ENCODE assay signal across 8 mouse cellular contexts in genomic region chr7:19075723-19076585, GRCm38 (mm10). TPM values are rescaled to one million over a fixed set of nuclear protein-coding genes. Genes with fewer than 3 reads are reported as not detected.
A peak's percentile ranks its signal among the peaks of the same experiment; 100 is the strongest.
DNase-seq lines count a peak whose midpoint lies in the region; ATAC-seq and TF ChIP-seq lines count a peak whose summit lies in the region.

TSS of gene Dmwd (plus strand) at chr7:19076227.

- H3K4me1 ChIP-seq in hindbrain, embryonic 11.5 days (replicated peaks; ENCODE audit: control insufficient read depth, insufficient read depth, low read length): peaks cover 11% of the 10 kb centered on the region
- peaks cover 20% of the 10 kb centered on the region for H3K4me1 ChIP-seq in lung, embryonic 16.5 days (replicated peaks; ENCODE audit: control insufficient read depth, insufficient read depth, low read length)

- peak within 1 kb of the TSS; percentile 99 for H3K9ac ChIP-seq in hindbrain, embryonic 11.5 days (ENCODE audit: low read depth, low read length)
- H3K9ac ChIP-seq in lung, embryonic 16.5 days (ENCODE audit: low read length): peak within 1 kb of the TSS; percentile 98

- H3K27ac ChIP-seq in hindbrain, embryonic 11.5 days (ENCODE audit: low read depth, low read length): peak within 1 kb of the TSS; percentile 53
- peak within 1 kb of the TSS; percentile 85 for H3K27ac ChIP-seq in lung, embryonic 16.5 days (ENCODE audit: low read length)

- peak within 1 kb of the TSS; percentile 99 for H3K4me3 ChIP-seq in hindbrain, embryonic 11.5 days (ENCODE audit: low read depth, low read length)
- H3K4me3 ChIP-seq in lung, embryonic 16.5 days (ENCODE audit: low read length): peak within 1 kb of the TSS; percentile 97

- CTCF ChIA-PET in Patski (lab: Charles Lee): interaction anchor here (13.4 kb wide), 1 partner anchor 12 kb away, joined by 238 read pairs; the partner anchor contains the start of genes Dmpk and Six5

- no peaks in the 10 kb centered on the region for H3K27me3 ChIP-seq in Patski
- no peaks in the 10 kb centered on the region for H3K27me3 ChIP-seq in hindbrain, embryonic 11.5 days (ENCODE audit: control insufficient read depth, insufficient read depth, low read length)
- H3K27me3 ChIP-seq in lung, embryonic 16.5 days (ENCODE audit: control insufficient read depth, insufficient read depth, low read depth, low read length): no peaks in the 10 kb centered on the region

- H3K36me3 ChIP-seq in hindbrain, embryonic 11.5 days (ENCODE audit: control insufficient read depth, insufficient read depth, low read length): peaks cover 16% of the 10 kb centered on the region
- H3K36me3 ChIP-seq in lung, embryonic 16.5 days (ENCODE audit: control insufficient read depth, insufficient read depth, low read length): peaks cover 23% of the 10 kb centered on the region

- POLR2A ChIA-PET in Patski (lab: Charles Lee): interaction anchor here (0.6 to 3.7 kb wide), 6 partner anchors 8 to 34 kb away, joined by 4 to 36 read pairs (median 7); partner anchors contain the start of genes Dmpk and Six5

- no peaks in the 10 kb centered on the region for H3K9me3 ChIP-seq in hindbrain, embryonic 11.5 days (ENCODE audit: control insufficient read depth, low read length)
- H3K9me3 ChIP-seq in lung, embryonic 16.5 days (ENCODE audit: control insufficient read depth, low read length): no peaks in the 10 kb centered on the region

- peak; percentile 95 for ATAC-seq in Patski
- ATAC-seq in hindbrain, embryonic 11.5 days (ENCODE audit: low FRiP score): peak; percentile 99
- ATAC-seq in lung, embryonic 16.5 days (ENCODE audit: low read depth): peak; percentile 99

- in situ Hi-C loops in Patski (cut with MboI; ENCODE audit: low pct_unique_long_range_greater_than_20kb): no loop called here

- DNase-seq in Patski (ENCODE audit: low read depth, low spot score): peak; percentile 88
- DNase-seq in cerebellum, postnatal 10 days: peak; percentile 97 to 99
- peak; percentile 97 to 98 for DNase-seq in frontal cortex, postnatal 10 days (ENCODE audit: low spot score in 2 of 2)
- peak; percentile 99 for DNase-seq in hindbrain, embryonic 11.5 days (ENCODE audit: low spot score)
- DNase-seq in layer of hippocampus, adult 9-11 months: peak; percentile 98
- DNase-seq in ovary, postnatal 14 days (ENCODE audit: low spot score): peak; percentile 89
- peak; percentile 91 to 94 for DNase-seq in thymus, postnatal 10 days (ENCODE audit: low spot score in 2 of 2)

- 1% methylated on average over 69 of the region's 91 CpGs for whole genome bisulfite sequencing in hindbrain, embryonic 11.5 days
- WGBS in lung, embryonic 16.5 days: under 1% methylated on average over 77 of the region's 91 CpGs

- no peak for TF ChIP-seq CTCF in Patski (IDR thresholded peaks at IDR 0.05)

- peak within 1 kb of the TSS; percentile 90 for H3K4me2 ChIP-seq in hindbrain, embryonic 11.5 days (replicated peaks; ENCODE audit: low read depth, low read length)
- peak within 1 kb of the TSS; percentile 80 for H3K4me2 ChIP-seq in lung, embryonic 16.5 days (ENCODE audit: low read depth, low read length)

RNA-seq across cellular contexts. Expression of gene Dmwd, which starts in this region (rescaled TPM):
- 73.4 TPM for polyA plus RNA-seq in Patski (2021)
- polyA plus RNA-seq in hindbrain, embryonic 11.5 days (2014; fragmentation: Nextera tagmentation; extraction: Ambion mirVana): 18.3 and 20.2 TPM in 2 replicates
- 11.3 and 11.9 TPM in 2 replicates for polyA plus RNA-seq in lung, embryonic 16.5 days (2015; fragmentation: Nextera tagmentation; extraction: Ambion mirVana)

Comparison
In these comparisons a context has a peak if more than half of its experiments do, and no peak if none do; other contexts are left out.
1. Peak in every context shown above with its lines: DNase-seq, ATAC-seq, H3K4me3 ChIP-seq and H3K27ac ChIP-seq.